Mouse (Mus musculus) E14TG2a.4 (cell line): ENCODE measurements around the gene Ralgps1.

ENCODE experiments used
- CTCF ChIP-seq: conservative IDR thresholded peaks from 2 replicates; pipeline ENCODE4 v1.5.1; 2014; ENCODE audit warnings: low read length
- NANOG ChIP-seq: IDR thresholded peaks from 2 replicates; pipeline ENCODE4 v1.6.1; 2014; ENCODE audit warnings: borderline replicate concordance, low read length, mixed read lengths
- POU5F1 ChIP-seq: IDR thresholded peaks from 2 replicates; pipeline ENCODE4 v1.6.1; 2014; ENCODE audit warnings: low read length, borderline replicate concordance

DNA sequence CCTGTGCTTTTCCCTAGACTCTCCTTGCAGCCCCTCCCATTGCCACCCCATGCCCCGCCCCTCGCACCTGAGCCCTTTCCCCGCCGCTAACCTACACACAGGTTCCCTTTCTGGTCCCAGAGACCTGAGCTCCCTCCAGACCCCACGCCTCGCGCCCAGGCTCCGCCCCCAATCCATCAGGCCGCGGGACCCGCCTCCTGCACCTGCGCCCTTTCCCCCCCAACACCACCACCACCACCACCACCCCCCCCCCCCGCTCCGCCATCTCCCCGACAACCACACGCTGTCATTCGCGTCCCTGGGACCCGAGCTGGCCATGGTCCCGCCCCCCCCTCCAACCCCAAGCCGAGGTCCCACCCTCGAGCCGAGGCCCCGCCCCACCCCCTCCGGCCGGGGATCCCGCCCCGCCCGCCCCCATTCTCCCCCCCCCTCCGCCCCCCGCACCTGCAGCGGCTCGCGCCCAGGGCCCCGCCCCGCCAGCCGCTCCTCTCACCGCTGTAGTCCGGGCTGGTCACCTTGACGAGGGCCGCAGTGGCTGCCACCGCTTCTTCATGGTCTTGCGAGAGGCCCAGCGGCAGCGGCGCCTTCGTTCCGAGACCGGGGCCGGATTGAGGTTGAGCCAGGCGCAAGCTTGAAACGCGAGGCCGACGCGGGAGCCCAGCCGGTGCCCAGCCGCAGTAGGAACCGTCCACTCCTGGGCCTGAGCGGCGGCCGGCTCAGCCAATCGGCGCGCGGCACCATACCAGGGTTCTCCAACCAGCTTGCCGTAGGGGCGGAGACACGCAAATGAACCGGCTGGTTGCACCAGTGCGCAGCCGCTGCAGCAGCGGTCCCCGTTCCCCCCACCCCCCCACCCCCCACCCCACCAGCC is at the start of gene Ralgps1:
- TF ChIP-seq CTCF = no peak
- no peak for TF ChIP-seq NANOG
- no peak for TF ChIP-seq POU5F1
